Mouse (Mus musculus) neural tube, embryonic 14.5 days (tissue): Measurements from ENCODE around the gene Magee1. TPM values are rescaled to one million over a fixed set of nuclear protein-coding genes. Genes with fewer than 3 reads are reported as not detected.
"Not testable (repeated sequence)": the region's sequence is repeated elsewhere in the genome, so short reads cannot be mapped to it uniquely, and the experiment has no call there.

Experiments used
- ATAC-seq: fragments of 200-750 bp; cut with Nextera tagmentation; 2 replicates; pipeline ENCODE4 v1.8.0; 2017; ENCODE audit warnings: low read depth, mild to moderate bottlenecking, moderate TSS enrichment, moderate library complexity
- H3K27ac ChIP-seq: fragments of 300-500 bp; sonication (generic); 2 replicates; pipeline ENCODE4 v1.5.1; 2014; ENCODE audit warnings: low read depth, mild to moderate bottlenecking, control low read depth, low read length, moderate library complexity, mixed read lengths
- H3K27me3 ChIP-seq: fragments of 300-500 bp; sonication (generic); 2 replicates; pipeline ENCODE4 v1.6.1; 2014; ENCODE audit warnings: low read length; ENCODE audit not compliant: control insufficient read depth, insufficient read depth
- H3K36me3 ChIP-seq: fragments of 300-500 bp; sonication (generic); 2 replicates; pipeline ENCODE4 v1.6.1; 2014; ENCODE audit warnings: low read length, mixed read lengths; ENCODE audit not compliant: control insufficient read depth, insufficient read depth
- H3K4me1 ChIP-seq: fragments of 300-500 bp; sonication (generic); 2 replicates; pipeline ENCODE4 v1.6.1; 2014; ENCODE audit warnings: low read length; ENCODE audit not compliant: control insufficient read depth, insufficient read depth
- H3K4me2 ChIP-seq: fragments of 300-500 bp; sonication (generic); 2 replicates; pipeline ENCODE4 v1.6.1; 2014; ENCODE audit warnings: mild to moderate bottlenecking, low read depth, low read length, control low read depth
- H3K4me3 ChIP-seq: fragments of 300-500 bp; sonication (generic); 2 replicates; pipeline ENCODE4 v1.5.1; 2014; ENCODE audit warnings: low read depth, low read length, control low read depth, mixed read lengths
- H3K9ac ChIP-seq: fragments of 300-500 bp; sonication (generic); replicated peaks from 2 replicates; pipeline ENCODE4 v1.6.1; 2014; ENCODE audit warnings: low read depth, mild to moderate bottlenecking, control low read depth, low read length, mixed read lengths
- H3K9me3 ChIP-seq: fragments of 300-500 bp; sonication (generic); 2 replicates; pipeline ENCODE4 v1.6.1; 2016; ENCODE audit warnings: low read length; ENCODE audit not compliant: control insufficient read depth
- WGBS: fragments of 180-500 bp; shearing (Covaris S2); extraction: QIAGEN DNeasy Blood & Tissue Kit; methylation state at CpG from one replicate; pipeline ENCODE4 v1.1.7; 2014; 5-methylcytosine and 5-hydroxymethylcytosine counted together
- polyA plus RNA-seq: library from polyadenylated mRNA; unstranded; fragments of >200 nt; fragmentation: Nextera tagmentation; extraction: Ambion mirVana; gene quantifications from 2 replicates; pipeline ENCODE4 v1.2.1, GENCODE M21; 2014

Gene Magee1
- polyA plus RNA-seq, 1 experiment from 2014 or later, result 144 TPM

DNA sequence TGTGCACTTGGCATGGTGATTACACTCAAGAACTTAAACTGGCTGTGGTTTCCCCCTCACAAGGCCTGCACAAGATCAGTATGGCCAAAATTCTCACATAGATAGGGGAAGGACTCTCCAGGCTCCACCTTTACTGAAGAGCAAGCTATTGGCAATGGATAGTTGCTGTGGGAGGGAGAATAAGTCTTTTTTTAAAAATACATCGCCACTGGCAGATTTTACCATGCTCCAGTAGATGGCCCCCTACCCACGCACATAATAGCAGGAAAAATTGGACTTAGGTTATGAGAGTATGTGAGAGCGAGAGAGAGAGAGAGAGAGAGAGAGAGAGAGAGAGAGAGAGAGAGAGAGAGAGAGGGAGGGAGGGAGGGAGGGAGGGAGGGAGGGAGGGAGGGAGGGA, 4.7 kb downstream of the Magee1 start:
- H3K4me2 ChIP-seq, result no peak overlapping the region
- H3K9me3 ChIP-seq, result no peaks in the 10 kb centered on the region
- H3K4me1 ChIP-seq, result 0 out of 2 replicates have a peak, but pooled peaks cover 5% of the 10 kb centered on the region
- peaks cover 3% of the 10 kb centered on the region; the same call in 1 of the 2 replicates for H3K27me3 ChIP-seq
- no peak for ATAC-seq
- H3K36me3 ChIP-seq, result no peaks in the 10 kb centered on the region
- 8% methylated on average over 2 of the region's 3 CpGs for WGBS
- H3K9ac ChIP-seq, result no peak overlapping the region
- no peak overlapping the region for H3K4me3 ChIP-seq
- H3K27ac ChIP-seq, result no peak overlapping the region

DNA sequence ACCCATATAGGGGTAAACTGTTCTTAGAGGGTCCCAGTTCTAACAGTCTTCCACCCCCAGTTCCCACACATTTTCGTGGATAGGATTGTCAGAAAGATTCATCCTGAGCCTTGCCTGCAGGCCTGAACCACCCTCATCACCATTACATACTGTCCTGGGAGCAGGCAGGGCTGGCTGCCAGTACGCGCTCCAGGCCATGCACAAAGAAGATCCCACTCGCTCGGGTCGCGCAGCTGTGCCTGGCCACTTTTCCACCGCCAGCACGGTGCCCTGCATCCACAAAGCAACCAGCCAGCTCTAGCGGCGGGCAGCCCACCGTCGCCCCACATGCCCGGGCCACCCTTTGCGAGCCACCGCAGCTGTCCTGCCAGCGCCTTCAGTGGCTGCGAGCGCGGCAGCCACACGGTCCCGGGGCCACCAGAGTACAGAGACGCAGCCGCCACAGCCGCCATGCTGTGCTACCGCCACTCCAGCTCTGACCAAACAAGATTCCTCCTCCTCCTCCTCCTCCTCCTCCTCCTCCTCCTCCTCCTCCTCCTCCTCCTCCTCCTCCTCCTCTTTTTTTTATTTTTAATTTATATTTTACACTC, 31.8 kb downstream of the Magee1 start:
- H3K9ac ChIP-seq, result no peak overlapping the region

DNA sequence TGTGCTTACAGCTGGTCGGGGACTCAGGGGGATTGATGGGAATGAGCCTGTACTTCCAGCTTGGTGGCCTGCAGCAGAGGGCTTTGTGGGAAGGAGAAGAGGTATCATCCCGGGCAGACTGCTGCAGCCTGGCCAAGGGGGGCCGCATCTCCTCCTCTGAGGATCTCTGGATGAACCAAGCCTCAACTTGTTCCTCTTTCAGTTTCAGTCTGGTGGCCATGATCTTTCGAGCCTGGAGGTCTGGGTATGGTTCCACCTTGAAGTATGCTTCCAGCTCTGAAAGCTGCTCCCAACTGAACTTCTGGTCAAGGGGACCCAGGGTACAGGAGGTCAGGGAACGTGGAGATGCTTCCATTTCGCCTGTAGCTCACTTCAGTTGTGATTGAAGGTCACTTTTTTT, 44.8 kb downstream of the Magee1 start:
- H3K36me3 ChIP-seq, H3K4me3 ChIP-seq, H3K4me2 ChIP-seq, ATAC-seq, H3K27me3 ChIP-seq, H3K27ac ChIP-seq, H3K9ac ChIP-seq, H3K9me3 ChIP-seq, H3K4me1 ChIP-seq: not testable (repeated sequence)
- WGBS, result 80% methylated on average over 6 of the region's 6 CpGs

More for the DNA sequence above, 31.8 kb downstream of the Magee1 start:
- no peaks in the 10 kb centered on the region for H3K27me3 ChIP-seq
- H3K4me3 ChIP-seq, result no peak overlapping the region
- H3K4me1 ChIP-seq, result no peaks in the 10 kb centered on the region
- no peaks in the 10 kb centered on the region for H3K9me3 ChIP-seq
- ATAC-seq, result peak; percentile 76
- H3K36me3 ChIP-seq, result no peaks in the 10 kb centered on the region
- no peak overlapping the region for H3K4me2 ChIP-seq
- 49% methylated on average over 20 of the region's 26 CpGs for WGBS
- no peak overlapping the region for H3K27ac ChIP-seq

DNA sequence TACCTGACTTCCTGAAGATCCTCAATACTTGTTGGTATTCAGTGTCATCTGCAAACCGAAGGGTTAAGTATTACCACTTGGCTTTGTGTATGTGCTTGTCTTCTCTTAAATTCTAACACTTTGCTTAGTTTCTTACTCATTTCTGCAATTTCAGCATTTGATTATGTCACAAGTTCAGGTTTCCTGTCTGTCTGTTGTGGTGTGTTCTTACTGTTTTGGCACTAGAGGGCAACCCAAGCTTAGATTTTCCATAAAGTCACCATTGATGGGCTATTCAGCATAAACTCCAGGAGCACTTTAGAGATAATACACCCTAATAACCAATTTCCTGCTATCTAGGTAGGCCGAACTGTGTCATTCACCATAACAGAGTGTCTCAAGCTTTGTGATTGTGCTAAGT, 47.0 kb downstream of the Magee1 start:
- peaks cover 3% of the 10 kb centered on the region for H3K27me3 ChIP-seq
- no peak for ATAC-seq
- no peak overlapping the region for H3K27ac ChIP-seq
- H3K4me1 ChIP-seq, result no peaks in the 10 kb centered on the region
- H3K9ac ChIP-seq, result no peak overlapping the region
- H3K4me3 ChIP-seq, result no peak overlapping the region
- no peak overlapping the region for H3K4me2 ChIP-seq
- no peaks in the 10 kb centered on the region for H3K9me3 ChIP-seq
- H3K36me3 ChIP-seq, result no peaks in the 10 kb centered on the region
- 71% methylated on average over 2 of the region's 2 CpGs for WGBS

Other genes starting within 250 kb of the Magee1 start
- 25.7 and 29.0 TPM in 2 replicates for gene Pbdc1, start 40.6 kb upstream of the Magee1 start, polyA plus RNA-seq